Mouse (Mus musculus) G1E-ER4 (cell line): ENCODE results near the gene Cnpy2. TPM values are rescaled to one million over a fixed set of nuclear protein-coding genes. Genes with fewer than 3 reads are reported as not detected.
A peak's percentile ranks its signal among the peaks of the same experiment; 100 is the strongest.

ENCODE experiments used
- GATA1 ChIP-seq: IDR thresholded peaks from one replicate; pipeline ENCODE4 v1.8.0; 2012; ENCODE audit warnings: low read length, inconsistent platforms
- polyA plus RNA-seq: library from polyadenylated mRNA; stranded (reverse); fragments of >175 nt; gene quantifications from 2 replicates; pipeline ENCODE4 v1.2.3, GENCODE M21; 2012

The Cnpy2 gene
- polyA plus RNA-seq, 1 experiment = 115 TPM

- peak; percentile 85 for TF ChIP-seq GATA1
Observed at GRCm38 (mm10) chr10:128344568-128345275, 22.5 kb downstream of the Cnpy2 start.

DNA sequence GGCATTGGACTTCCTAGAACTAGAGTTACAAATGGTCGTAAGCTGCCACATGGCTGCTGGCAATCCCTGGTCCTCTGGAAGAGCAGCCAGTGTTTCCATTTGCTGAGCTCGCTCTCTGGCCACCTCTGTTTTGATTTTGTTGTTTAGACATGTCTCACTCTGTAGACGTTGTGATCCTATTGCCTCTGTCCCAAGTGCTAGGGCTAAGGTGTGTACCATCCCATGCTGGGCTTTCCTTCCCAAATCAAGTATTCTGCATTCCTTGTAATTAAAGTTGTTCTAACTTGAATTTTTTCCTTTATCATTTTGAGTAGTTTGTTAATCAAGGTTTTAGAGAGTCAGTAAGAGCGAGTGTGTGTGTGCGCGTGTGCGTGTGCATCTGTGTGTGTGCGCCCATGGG, 25.3 kb downstream of the Cnpy2 start:
- no peak for TF ChIP-seq GATA1

GRCm38 (mm10) chr10:128358796-128359195, 36.5 kb downstream of the Cnpy2 start:
- no peak for TF ChIP-seq GATA1

DNA sequence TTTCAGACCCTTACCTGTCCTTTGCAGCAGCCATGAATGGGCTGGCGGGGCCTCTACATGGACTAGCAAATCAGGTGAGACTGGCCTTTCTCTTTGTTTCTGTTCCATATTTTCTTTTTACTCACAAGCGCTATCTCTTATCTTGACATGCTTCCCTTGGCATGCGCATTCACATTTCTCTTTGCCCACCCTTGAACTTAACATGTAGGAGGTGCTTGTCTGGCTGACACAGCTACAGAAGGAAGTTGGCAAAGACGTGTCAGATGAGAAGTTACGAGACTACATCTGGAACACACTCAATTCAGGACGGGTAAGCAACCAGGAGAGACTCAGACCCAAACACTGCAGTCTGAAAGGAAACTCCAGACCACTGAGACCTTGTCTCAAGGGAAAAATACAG, 37.0 kb downstream of the Cnpy2 start:
- TF ChIP-seq GATA1 = no peak

GRCm38 (mm10) chr10:128361836-128362235, 39.6 kb downstream of the Cnpy2 start:
- no peak for TF ChIP-seq GATA1

- TF ChIP-seq GATA1 = no peak
Observed at GRCm38 (mm10) chr10:128362568-128362967, 40.3 kb downstream of the Cnpy2 start.

DNA sequence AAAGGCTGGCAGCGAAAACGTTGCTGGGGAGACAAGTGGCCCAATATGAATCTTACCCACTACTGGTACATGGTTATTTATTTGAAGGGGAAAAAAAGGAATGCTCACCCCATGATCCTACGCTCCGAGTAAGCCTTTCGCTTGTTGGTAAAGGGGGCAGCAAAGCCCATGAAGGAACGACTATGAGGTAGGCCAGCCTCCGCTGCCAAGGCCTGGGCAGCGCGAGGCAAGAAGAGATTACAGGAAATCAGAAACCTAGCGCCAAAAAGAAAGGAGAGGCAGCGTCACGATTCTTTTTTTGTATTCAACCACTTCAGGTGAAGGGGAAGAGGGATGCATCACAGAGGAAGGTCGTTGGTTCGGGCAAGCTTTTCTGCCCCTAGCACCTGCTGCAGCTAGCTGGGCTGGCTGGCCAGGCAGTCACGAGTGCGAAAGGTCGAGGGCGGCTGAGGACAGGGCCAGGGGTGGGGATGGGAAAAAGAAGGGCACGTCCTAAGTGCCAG, 45.7 kb downstream of the Cnpy2 start:
- TF ChIP-seq GATA1 = no peak

- no peak for TF ChIP-seq GATA1
Observed at GRCm38 (mm10) chr10:128368402-128369217, 46.4 kb downstream of the Cnpy2 start, which contains the start of gene Coq10a. TSS of gene Coq10a (minus strand) at chr10:128368997.

GRCm38 (mm10) chr10:128369218-128369543, 46.9 kb downstream of the Cnpy2 start:
- TF ChIP-seq GATA1 = no peak

DNA sequence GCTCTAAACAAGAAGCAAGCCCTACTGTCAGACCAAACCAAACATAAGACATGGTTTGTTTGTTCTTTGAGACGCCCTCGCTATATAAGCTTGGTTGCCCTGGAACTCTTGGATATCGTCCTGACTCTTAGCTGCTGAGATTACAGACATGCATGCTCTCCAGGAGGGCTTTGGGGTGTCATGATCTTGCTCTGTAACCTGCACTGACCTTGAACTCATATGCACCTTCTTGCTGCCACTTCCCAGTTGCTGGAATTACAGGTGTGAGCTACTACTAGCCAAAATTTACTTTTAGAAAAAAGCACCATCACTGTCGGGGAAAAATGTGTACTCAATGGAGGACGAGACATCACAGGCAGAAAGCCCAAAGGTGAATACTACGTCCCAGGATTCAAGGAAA, 47.3 kb downstream of the Cnpy2 start:
- TF ChIP-seq GATA1 = no peak

- no peak for TF ChIP-seq GATA1
Observed at GRCm38 (mm10) chr10:128370021-128370420, 47.8 kb downstream of the Cnpy2 start.

- no peak for TF ChIP-seq GATA1
Observed at GRCm38 (mm10) chr10:128370601-128371000, 48.3 kb downstream of the Cnpy2 start.

- TF ChIP-seq GATA1 = no peak
Observed at GRCm38 (mm10) chr10:128372142-128372541, 49.9 kb downstream of the Cnpy2 start.

- TF ChIP-seq GATA1 = no peak
Observed at GRCm38 (mm10) chr10:128372989-128373748, 50.9 kb downstream of the Cnpy2 start.

DNA sequence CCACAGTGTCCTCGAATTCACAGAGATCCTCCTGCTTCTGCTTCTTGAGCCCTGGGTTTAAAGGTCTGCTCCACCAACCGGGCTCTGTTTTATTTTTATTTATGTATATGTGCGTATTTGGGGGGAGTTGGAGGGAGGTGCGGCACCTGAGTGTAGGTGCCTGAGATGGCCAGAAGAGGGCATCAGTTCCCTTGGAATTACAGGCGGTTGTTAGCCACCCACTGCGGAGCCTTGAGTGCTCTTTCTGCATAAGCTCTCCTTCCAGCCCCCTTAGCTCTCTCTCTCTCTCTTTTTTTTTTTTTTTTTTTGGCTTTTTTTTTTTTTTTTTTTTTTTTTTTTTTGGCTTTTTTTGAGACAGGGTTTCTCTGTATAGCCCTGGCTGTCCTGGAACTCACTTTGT, 52.1 kb downstream of the Cnpy2 start:
- no peak for TF ChIP-seq GATA1

DNA sequence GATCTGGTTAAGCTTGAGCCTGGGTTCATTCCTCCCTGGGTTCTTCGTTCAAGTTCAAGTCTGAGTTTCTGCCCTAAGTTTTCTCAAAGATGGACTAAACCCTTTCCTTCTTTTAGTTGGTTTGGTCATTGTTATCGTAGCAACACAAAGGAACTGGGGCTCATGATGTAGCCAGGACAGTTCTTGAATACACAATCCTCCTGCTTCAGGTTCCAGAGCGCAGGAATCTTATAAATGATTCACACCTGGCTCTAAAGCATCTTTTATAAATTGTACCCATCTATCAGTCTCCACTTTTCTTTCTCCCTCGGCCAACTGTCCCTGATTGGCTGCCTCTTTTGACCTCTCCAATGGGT, 53.8 kb downstream of the Cnpy2 start:
- no peak for TF ChIP-seq GATA1
